Mouse (Mus musculus): ENCODE results near the gene Gpr37l1.

GRCm38 (mm10) chr1:135210421-135210820, 42.9 kb upstream of the Gpr37l1 start:
- no peak for TF ChIP-seq EP300 (IDR thresholded peaks at IDR 0.05; ENCODE audit: insufficient read depth, low read depth, low read length)
- no peak for TF ChIP-seq POLR2A (IDR thresholded peaks at IDR 0.05; ENCODE audit: insufficient read depth, low read depth, low read length)
- no peak for TF ChIP-seq CTCF (IDR thresholded peaks at IDR 0.05)

Data from heart, adult 2 months (tissue).